Mouse (Mus musculus) forebrain, embryonic 16.5 days (tissue): ENCODE results near the gene Zcwpw1. TPM values are rescaled to one million over a fixed set of nuclear protein-coding genes. Genes with fewer than 3 reads are reported as not detected.

Experiments used
- ATAC-seq: fragments of 200-750 bp; cut with Nextera tagmentation; 2 replicates; pipeline ENCODE4 v1.8.0; 2017; ENCODE audit warnings: mild to moderate bottlenecking, moderate library complexity
- H3K27ac ChIP-seq: fragments of 300-500 bp; sonication (generic); 2 replicates; pipeline ENCODE4 v1.5.1; 2014; ENCODE audit warnings: low read length, control low read depth
- H3K27me3 ChIP-seq: fragments of 300-500 bp; sonication (generic); replicated peaks from 2 replicates; pipeline ENCODE4 v1.6.1; 2014; ENCODE audit warnings: low read length; ENCODE audit not compliant: control insufficient read depth, insufficient read depth
- H3K36me3 ChIP-seq: fragments of 300-500 bp; sonication (generic); 2 replicates; pipeline ENCODE4 v1.6.1; 2014; ENCODE audit not compliant: control insufficient read depth, insufficient read depth
- H3K4me1 ChIP-seq: fragments of 300-500 bp; sonication (generic); replicated peaks from 2 replicates; pipeline ENCODE4 v1.6.1; 2014; ENCODE audit warnings: low read length; ENCODE audit not compliant: control insufficient read depth, insufficient read depth
- H3K4me2 ChIP-seq: fragments of 300-500 bp; sonication (generic); 2 replicates; pipeline ENCODE4 v1.6.1; 2014; ENCODE audit warnings: mild to moderate bottlenecking, low read length, control low read depth
- H3K4me3 ChIP-seq: fragments of 300-500 bp; sonication (generic); replicated peaks from 2 replicates; pipeline ENCODE4 v1.5.1; 2014; ENCODE audit warnings: mild to moderate bottlenecking, low read length, control low read depth
- H3K9ac ChIP-seq: fragments of 300-500 bp; sonication (generic); replicated peaks from 2 replicates; pipeline ENCODE4 v1.6.1; 2014; ENCODE audit warnings: low read depth, low read length, control low read depth
- H3K9me3 ChIP-seq: fragments of 300-500 bp; sonication (generic); 2 replicates; pipeline ENCODE4 v1.6.1; 2016; ENCODE audit warnings: low read length; ENCODE audit not compliant: control insufficient read depth
- WGBS: fragments of 180-500 bp; shearing (Covaris S2); extraction: QIAGEN DNeasy Blood & Tissue Kit; methylation state at CpG from one replicate; pipeline ENCODE4 v1.1.7; 2014; 5-methylcytosine and 5-hydroxymethylcytosine counted together
- polyA plus RNA-seq: library from polyadenylated mRNA; unstranded; fragments of >200 nt; fragmentation: Nextera tagmentation; extraction: Ambion mirVana; gene quantifications from 2 replicates; pipeline ENCODE4 v1.2.1, GENCODE M21; 2015

Zcwpw1 gene
- polyA plus RNA-seq, 1 experiment from 2014 or later = 11.2 TPM

GRCm38 (mm10) chr5:137823455-137824045, 36.0 kb downstream of the Zcwpw1 start:
- 85% methylated on average over 6 of the region's 6 CpGs for WGBS

GRCm38 (mm10) chr5:137825030-137825429, 37.4 kb downstream of the Zcwpw1 start:
- no peak overlapping the region for H3K4me2 ChIP-seq
- WGBS = 93% methylated on average over 3 of the region's 3 CpGs
- ATAC-seq = no peak
- no peak overlapping the region for H3K27ac ChIP-seq
- H3K9ac ChIP-seq = no peak overlapping the region
- H3K27me3 ChIP-seq = no peaks in the 10 kb centered on the region
- no peak overlapping the region for H3K4me3 ChIP-seq
- H3K9me3 ChIP-seq = no peaks in the 10 kb centered on the region
- no peaks in the 10 kb centered on the region for H3K36me3 ChIP-seq
- no peaks in the 10 kb centered on the region for H3K4me1 ChIP-seq

More at GRCm38 (mm10) chr5:137823455-137824045, 36.0 kb downstream of the Zcwpw1 start:
- no peak for ATAC-seq
- Histone ChIP-seq H3K4me3 (no peak overlapping the region), H3K9ac (no peak overlapping the region), H3K4me2 (no peak overlapping the region), H3K36me3 (no peaks in the 10 kb centered on the region), H3K27ac (no peak overlapping the region), H3K4me1 (no peaks in the 10 kb centered on the region), H3K27me3 (no peaks in the 10 kb centered on the region), H3K9me3 (no peaks in the 10 kb centered on the region)

GRCm38 (mm10) chr5:137825971-137826370, 38.4 kb downstream of the Zcwpw1 start:
- no peak for ATAC-seq
- Histone ChIP-seq H3K27ac (no peak overlapping the region), H3K36me3 (no peaks in the 10 kb centered on the region), H3K9ac (no peak overlapping the region), H3K4me3 (no peak overlapping the region), H3K27me3 (no peaks in the 10 kb centered on the region), H3K9me3 (no peaks in the 10 kb centered on the region), H3K4me2 (no peak overlapping the region), H3K4me1 (no peaks in the 10 kb centered on the region)
- WGBS = 86% methylated on average over 2 of the region's 2 CpGs

- ATAC-seq = no peak
- H3K4me1 ChIP-seq = no peaks in the 10 kb centered on the region
- no peak overlapping the region for H3K9ac ChIP-seq
- H3K27me3 ChIP-seq = no peaks in the 10 kb centered on the region
- no peak overlapping the region for H3K4me3 ChIP-seq
- H3K27ac ChIP-seq = no peak overlapping the region
- no peaks in the 10 kb centered on the region for H3K36me3 ChIP-seq
- 77% methylated on average over 7 of the region's 7 CpGs for WGBS
- no peaks in the 10 kb centered on the region for H3K9me3 ChIP-seq
- H3K4me2 ChIP-seq = no peak overlapping the region
Observed at GRCm38 (mm10) chr5:137826421-137826820, 38.8 kb downstream of the Zcwpw1 start.

- no peak overlapping the region for H3K4me2 ChIP-seq
- H3K9ac ChIP-seq = no peak overlapping the region
- 85% methylated on average over 6 of the region's 6 CpGs for WGBS
- no peak for ATAC-seq
- H3K4me3 ChIP-seq = no peak overlapping the region
- H3K36me3 ChIP-seq = no peaks in the 10 kb centered on the region
- no peaks in the 10 kb centered on the region for H3K27me3 ChIP-seq
- H3K4me1 ChIP-seq = no peaks in the 10 kb centered on the region
- H3K9me3 ChIP-seq = no peaks in the 10 kb centered on the region
- H3K27ac ChIP-seq = no peak overlapping the region
Observed at GRCm38 (mm10) chr5:137828694-137829093, 41.1 kb downstream of the Zcwpw1 start.

GRCm38 (mm10) chr5:137830238-137830637, 42.6 kb downstream of the Zcwpw1 start:
- WGBS = 82% methylated on average over 7 of the region's 7 CpGs

GRCm38 (mm10) chr5:137831106-137831505, 43.5 kb downstream of the Zcwpw1 start:
- Histone ChIP-seq H3K27me3 (no peaks in the 10 kb centered on the region), H3K9me3 (no peaks in the 10 kb centered on the region), H3K4me1 (no peaks in the 10 kb centered on the region), H3K9ac (no peak overlapping the region), H3K4me3 (no peak overlapping the region), H3K27ac (no peak overlapping the region), H3K36me3 (no peaks in the 10 kb centered on the region), H3K4me2 (no peak overlapping the region)
- 90% methylated on average over 4 of the region's 4 CpGs for WGBS
- no peak for ATAC-seq

More at GRCm38 (mm10) chr5:137830238-137830637, 42.6 kb downstream of the Zcwpw1 start:
- Histone ChIP-seq H3K27me3 (no peaks in the 10 kb centered on the region), H3K9me3 (no peaks in the 10 kb centered on the region), H3K27ac (no peak overlapping the region), H3K4me1 (no peaks in the 10 kb centered on the region), H3K36me3 (no peaks in the 10 kb centered on the region), H3K4me2 (no peak overlapping the region), H3K4me3 (no peak overlapping the region), H3K9ac (no peak overlapping the region)
- ATAC-seq = no peak

- H3K27ac ChIP-seq = no peak overlapping the region
- H3K4me2 ChIP-seq = no peak overlapping the region
- WGBS = 78% methylated on average over 6 of the region's 6 CpGs
- no peak overlapping the region for H3K4me3 ChIP-seq
- no peaks in the 10 kb centered on the region for H3K27me3 ChIP-seq
- no peaks in the 10 kb centered on the region for H3K36me3 ChIP-seq
- ATAC-seq = no peak
- H3K9me3 ChIP-seq = no peaks in the 10 kb centered on the region
- no peaks in the 10 kb centered on the region for H3K4me1 ChIP-seq
- no peak overlapping the region for H3K9ac ChIP-seq
Observed at GRCm38 (mm10) chr5:137831506-137831905, 43.9 kb downstream of the Zcwpw1 start.

GRCm38 (mm10) chr5:137833500-137833899, 45.9 kb downstream of the Zcwpw1 start:
- no peak overlapping the region for H3K9ac ChIP-seq
- H3K4me1 ChIP-seq = no peaks in the 10 kb centered on the region
- 53% methylated on average over 4 of the region's 4 CpGs for WGBS
- H3K27me3 ChIP-seq = no peaks in the 10 kb centered on the region
- no peak overlapping the region for H3K4me3 ChIP-seq
- no peaks in the 10 kb centered on the region for H3K36me3 ChIP-seq
- no peak for ATAC-seq
- H3K4me2 ChIP-seq = no peak overlapping the region
- no peaks in the 10 kb centered on the region for H3K9me3 ChIP-seq
- H3K27ac ChIP-seq = no peak overlapping the region
